Mouse (Mus musculus): ENCODE results near the gene Slc35f6. TPM values are rescaled to one million over a fixed set of nuclear protein-coding genes. Genes with fewer than 3 reads are reported as not detected.

The Slc35f6 gene
- polyA plus RNA-seq, 1 experiment from 2014 or later, result 28.0 TPM

DNA sequence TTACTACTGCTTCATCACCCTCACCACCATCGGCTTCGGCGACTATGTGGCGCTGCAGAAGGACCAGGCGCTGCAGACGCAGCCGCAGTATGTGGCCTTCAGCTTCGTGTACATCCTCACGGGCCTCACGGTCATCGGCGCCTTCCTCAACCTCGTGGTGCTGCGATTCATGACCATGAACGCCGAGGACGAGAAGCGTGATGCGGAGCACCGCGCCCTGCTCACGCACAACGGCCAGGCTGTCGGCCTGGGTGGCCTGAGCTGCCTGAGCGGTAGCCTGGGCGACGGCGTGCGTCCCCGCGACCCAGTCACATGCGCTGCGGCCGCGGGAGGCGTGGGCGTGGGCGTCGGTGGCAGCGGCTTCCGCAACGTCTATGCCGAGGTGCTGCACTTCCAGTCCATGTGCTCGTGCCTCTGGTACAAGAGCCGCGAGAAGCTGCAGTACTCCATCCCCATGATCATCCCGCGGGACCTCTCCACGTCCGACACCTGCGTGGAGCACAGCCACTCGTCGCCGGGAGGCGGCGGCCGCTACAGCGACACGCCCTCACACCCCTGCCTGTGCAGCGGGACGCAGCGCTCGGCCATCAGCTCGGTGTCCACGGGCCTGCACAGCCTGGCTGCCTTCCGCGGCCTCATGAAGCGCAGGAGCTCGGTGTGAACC lies 25.4 kb upstream of the Slc35f6 start:
- Histone ChIP-seq H3K9ac (peak overlapping the region; percentile 64), H3K4me2 (peak overlapping the region; percentile 71), H3K27ac (replicated peaks) (no peak overlapping the region), H3K4me3 (peak overlapping the region; percentile 37), H3K4me1 (replicated peaks) (peaks cover 21% of the 10 kb centered on the region), H3K36me3 (no peaks in the 10 kb centered on the region), H3K27me3 (peaks cover 55% of the 10 kb centered on the region), H3K9me3 (no peaks in the 10 kb centered on the region)
- ATAC-seq (ENCODE audit: low read depth), result peak; percentile 29
- WGBS, result 1% methylated on average over 69 of the region's 69 CpGs

DNA sequence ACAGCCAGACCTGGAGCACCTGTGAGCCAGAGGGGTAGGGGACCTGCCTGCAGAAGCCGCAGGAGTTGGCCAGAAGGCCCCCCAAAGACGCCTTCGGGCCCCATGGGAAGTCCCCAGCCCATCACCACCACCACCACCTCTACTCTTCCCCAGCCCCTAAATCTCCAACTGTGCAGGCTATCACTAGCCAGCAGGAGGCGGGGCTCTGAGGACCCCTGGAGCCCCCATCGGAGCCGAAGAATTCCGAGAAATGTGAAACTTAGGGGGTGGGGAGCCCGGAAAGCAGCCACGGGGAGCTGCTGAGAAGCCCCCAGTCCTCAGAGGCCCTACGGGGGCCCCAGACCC lies 24.9 kb upstream of the Slc35f6 start:
- 4% methylated on average over 10 of the region's 10 CpGs for WGBS
- peak overlapping the region; percentile 71 for H3K4me2 ChIP-seq
- no peak; the same call in none of the 2 replicates for ATAC-seq (ENCODE audit: low read depth)
- peak overlapping the region; percentile 64 for H3K9ac ChIP-seq
- no peak overlapping the region for H3K27ac ChIP-seq (replicated peaks)
- H3K4me1 ChIP-seq (replicated peaks), result peaks cover 18% of the 10 kb centered on the region
- no peaks in the 10 kb centered on the region for H3K36me3 ChIP-seq
- peaks cover 54% of the 10 kb centered on the region for H3K27me3 ChIP-seq
- H3K4me3 ChIP-seq, result peak overlapping the region; percentile 37
- H3K9me3 ChIP-seq, result no peaks in the 10 kb centered on the region

DNA sequence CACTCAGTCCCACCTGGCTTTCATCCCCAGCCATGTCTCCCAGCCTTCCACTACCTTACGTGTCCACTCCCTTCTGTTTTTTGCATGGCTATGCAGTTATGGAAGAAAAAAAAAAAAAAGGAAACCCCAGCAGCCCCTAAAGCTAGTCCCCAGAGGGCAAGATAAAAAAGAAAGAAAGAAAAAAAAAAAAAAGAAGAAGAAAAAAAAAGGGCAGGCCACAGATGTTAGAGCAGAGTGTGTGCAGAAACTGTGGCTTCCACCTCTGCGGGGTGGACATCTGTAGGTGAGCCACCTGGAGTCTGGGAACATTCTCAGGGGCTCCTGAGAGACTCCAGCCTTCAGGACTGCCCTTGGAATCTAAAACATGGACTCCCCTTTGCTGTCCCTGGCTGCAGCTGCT lies 24.4 kb upstream of the Slc35f6 start:
- Histone ChIP-seq H3K27ac (replicated peaks) (no peak overlapping the region), H3K4me1 (replicated peaks) (peaks cover 15% of the 10 kb centered on the region), H3K9me3 (no peaks in the 10 kb centered on the region), H3K4me3 (no peak overlapping the region), H3K36me3 (no peaks in the 10 kb centered on the region), H3K4me2 (no peak overlapping the region), H3K27me3 (peaks cover 48% of the 10 kb centered on the region), H3K9ac (no peak overlapping the region)
- ATAC-seq (ENCODE audit: low read depth), result no peak
- WGBS, result 61% methylated on average over 2 of the region's 2 CpGs

DNA sequence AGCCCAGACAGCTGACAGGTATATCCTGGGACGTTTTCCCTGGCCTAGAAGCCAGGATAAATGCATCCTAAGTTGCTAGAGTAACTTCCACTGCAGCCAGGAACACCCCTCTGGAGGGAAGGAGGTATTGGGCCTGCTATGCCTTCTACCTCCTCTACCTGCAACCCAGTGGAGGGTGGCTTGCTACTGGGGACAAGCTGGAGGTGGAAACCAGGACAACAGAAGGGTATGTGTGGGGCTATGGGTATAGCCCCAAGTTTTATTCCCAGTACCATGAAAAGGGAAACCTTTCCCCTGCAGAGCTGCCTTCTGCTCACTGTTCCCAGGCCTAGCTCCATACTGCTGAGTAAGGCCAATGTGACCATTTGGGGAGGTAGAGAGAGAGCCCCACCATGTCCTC lies 23.4 kb upstream of the Slc35f6 start:
- H3K9ac ChIP-seq, result no peak overlapping the region
- no peak overlapping the region for H3K4me3 ChIP-seq
- peaks cover 45% of the 10 kb centered on the region for H3K27me3 ChIP-seq
- no peaks in the 10 kb centered on the region for H3K9me3 ChIP-seq
- WGBS, result 33% methylated on average over 1 of the region's 1 CpGs
- H3K4me1 ChIP-seq (replicated peaks), result peaks cover 15% of the 10 kb centered on the region
- H3K27ac ChIP-seq (replicated peaks), result no peak overlapping the region
- H3K36me3 ChIP-seq, result no peaks in the 10 kb centered on the region
- H3K4me2 ChIP-seq, result no peak overlapping the region
- no peak for ATAC-seq (ENCODE audit: low read depth)

DNA sequence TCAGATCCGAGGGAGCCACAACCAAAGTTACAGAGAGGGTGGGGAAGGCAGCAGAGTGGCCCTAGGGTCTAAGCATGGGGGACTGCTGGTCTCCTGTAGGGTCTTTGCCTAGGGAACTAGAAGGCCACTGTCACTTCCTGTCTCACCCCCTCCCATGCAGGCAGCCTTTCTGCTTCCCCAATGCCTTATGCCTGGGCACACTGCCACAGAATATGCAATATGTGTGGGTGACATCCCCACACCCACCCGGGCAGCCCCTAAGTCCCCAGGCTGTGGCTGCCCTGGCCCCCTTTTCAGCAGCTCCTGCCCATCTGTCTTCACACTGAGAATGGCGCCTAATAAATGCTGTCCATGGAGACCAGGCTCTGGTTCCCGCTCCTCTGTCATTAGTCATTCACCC lies 22.8 kb upstream of the Slc35f6 start:
- 39% methylated on average over 4 of the region's 4 CpGs for WGBS
- ATAC-seq (ENCODE audit: low read depth), result no peak
- Histone ChIP-seq H3K9ac (no peak overlapping the region), H3K4me2 (no peak overlapping the region), H3K27me3 (peaks cover 45% of the 10 kb centered on the region), H3K36me3 (no peaks in the 10 kb centered on the region), H3K4me3 (no peak overlapping the region), H3K27ac (replicated peaks) (no peak overlapping the region), H3K9me3 (no peaks in the 10 kb centered on the region), H3K4me1 (replicated peaks) (peaks cover 15% of the 10 kb centered on the region)

DNA sequence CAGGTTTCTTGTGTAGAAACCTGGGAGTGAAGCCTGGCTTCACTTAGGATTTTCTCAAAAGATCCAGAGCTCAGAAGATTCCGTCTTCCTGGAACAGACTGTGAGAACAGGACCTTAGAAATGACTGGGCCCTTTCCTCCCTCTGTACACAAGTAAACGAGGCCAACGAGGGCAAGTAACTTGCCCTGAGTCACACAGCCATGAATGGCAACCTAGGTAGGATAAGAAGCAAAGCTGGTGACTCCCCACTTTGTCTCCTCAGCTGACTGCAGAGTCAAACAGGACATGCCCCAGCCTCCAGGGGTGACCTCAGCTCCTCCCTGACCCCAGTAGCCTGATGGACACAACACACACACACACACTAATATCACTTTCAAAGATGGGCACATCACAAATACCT lies 22.4 kb upstream of the Slc35f6 start:
- Histone ChIP-seq H3K9ac (no peak overlapping the region), H3K4me3 (no peak overlapping the region), H3K9me3 (no peaks in the 10 kb centered on the region), H3K4me2 (no peak overlapping the region), H3K36me3 (no peaks in the 10 kb centered on the region), H3K27me3 (peaks cover 44% of the 10 kb centered on the region), H3K27ac (replicated peaks) (no peak overlapping the region), H3K4me1 (replicated peaks) (peaks cover 15% of the 10 kb centered on the region)
- 82% methylated on average over 3 of the region's 3 CpGs for WGBS
- no peak for ATAC-seq (ENCODE audit: low read depth)

DNA sequence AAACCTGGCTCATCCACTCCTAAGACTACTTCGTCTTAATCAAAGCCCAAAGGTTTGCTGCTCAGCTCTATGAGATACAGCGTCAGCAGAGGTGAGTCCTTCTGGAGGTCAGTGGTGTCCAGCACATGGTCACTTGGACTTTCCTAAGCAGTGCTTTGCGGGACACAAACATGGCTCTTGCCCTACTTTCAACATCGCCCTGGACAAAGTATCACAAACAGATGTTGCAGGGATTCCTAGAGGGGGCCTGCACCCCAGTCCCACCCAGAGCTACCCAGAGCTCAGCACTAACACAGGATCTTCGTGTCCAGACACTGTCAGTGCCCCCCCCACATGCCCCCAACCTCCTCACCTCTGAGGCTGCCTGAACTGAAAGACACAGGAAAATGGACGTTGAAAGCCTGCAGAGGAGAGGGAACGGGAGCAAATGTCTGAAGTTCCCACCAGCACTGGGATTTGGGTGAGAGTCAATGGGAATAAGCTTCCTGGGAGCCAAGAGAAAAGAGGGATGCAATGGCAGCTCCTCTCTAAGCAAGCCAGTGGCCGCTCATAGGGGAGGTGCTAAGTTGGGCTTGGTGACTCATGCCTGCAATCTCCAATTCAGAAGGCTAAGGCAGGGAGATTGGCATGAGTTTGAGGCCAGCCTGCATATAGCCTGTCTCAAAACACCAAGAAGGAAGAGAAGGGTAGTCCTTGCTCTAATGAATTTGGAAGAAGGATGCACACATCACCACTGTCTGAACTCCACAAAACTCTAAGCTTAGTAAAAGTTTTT lies 21.2 kb upstream of the Slc35f6 start:
- Histone ChIP-seq H3K4me1 (replicated peaks) (peaks cover 15% of the 10 kb centered on the region), H3K27ac (replicated peaks) (no peak overlapping the region), H3K4me2 (no peak overlapping the region), H3K27me3 (peaks cover 33% of the 10 kb centered on the region), H3K9me3 (no peaks in the 10 kb centered on the region), H3K4me3 (no peak overlapping the region), H3K36me3 (no peaks in the 10 kb centered on the region), H3K9ac (no peak overlapping the region)
- 82% methylated on average over 8 of the region's 8 CpGs for WGBS
- ATAC-seq (ENCODE audit: low read depth), result no peak

DNA sequence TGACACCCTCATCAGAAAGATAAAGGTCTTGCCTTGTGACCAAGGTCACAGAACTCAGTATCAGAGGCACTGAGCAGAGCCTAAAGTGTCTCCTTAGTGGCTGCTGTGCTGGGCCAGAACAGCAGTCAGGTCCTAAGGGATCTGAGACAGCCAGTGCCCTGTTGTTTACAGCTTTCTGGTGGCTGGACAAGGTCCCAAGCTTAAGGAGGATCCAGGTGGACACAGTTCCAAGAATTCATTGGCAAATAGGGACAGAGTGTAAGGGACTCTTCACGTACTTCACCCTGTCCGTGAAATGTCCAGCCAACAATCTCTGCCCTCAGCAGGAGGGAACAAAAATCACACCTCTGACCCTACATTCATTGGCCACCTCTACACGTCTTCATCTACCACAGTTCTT lies 19.2 kb upstream of the Slc35f6 start:
- no peak for ATAC-seq (ENCODE audit: low read depth)
- 78% methylated on average over 3 of the region's 3 CpGs for WGBS
- no peak overlapping the region for H3K4me2 ChIP-seq
- H3K27ac ChIP-seq (replicated peaks), result no peak overlapping the region
- H3K36me3 ChIP-seq, result no peaks in the 10 kb centered on the region
- H3K4me1 ChIP-seq (replicated peaks), result no peaks in the 10 kb centered on the region
- peaks cover 13% of the 10 kb centered on the region; the same call in 1 of the 2 replicates for H3K27me3 ChIP-seq
- no peak overlapping the region for H3K4me3 ChIP-seq
- no peaks in the 10 kb centered on the region for H3K9me3 ChIP-seq
- H3K9ac ChIP-seq, result no peak overlapping the region

DNA sequence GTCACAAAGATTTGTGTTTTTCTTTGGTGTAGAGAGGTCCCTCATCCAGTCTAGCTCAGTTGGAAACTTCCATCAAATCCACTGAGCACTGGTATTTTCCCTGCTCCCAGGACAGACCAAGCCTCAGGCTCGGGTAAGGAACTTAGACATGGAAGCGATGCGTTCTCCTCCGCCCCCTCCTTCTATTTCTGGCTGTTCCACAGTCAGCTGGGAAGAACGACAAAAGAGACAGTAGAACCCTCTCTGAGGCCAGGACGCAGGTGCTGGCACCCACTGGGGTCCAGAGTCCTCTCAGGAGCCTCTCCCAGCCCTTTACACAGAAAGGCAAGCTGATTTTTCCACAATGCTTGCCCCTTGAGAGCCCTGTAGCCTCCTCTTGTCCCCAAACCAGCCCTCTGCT lies 17.3 kb upstream of the Slc35f6 start:
- no peaks in the 10 kb centered on the region for H3K9me3 ChIP-seq
- no peak overlapping the region for H3K4me3 ChIP-seq
- no peak for ATAC-seq (ENCODE audit: low read depth)
- no peak overlapping the region for H3K27ac ChIP-seq (replicated peaks)
- no peaks in the 10 kb centered on the region for H3K27me3 ChIP-seq
- no peak overlapping the region for H3K9ac ChIP-seq
- 79% methylated on average over 6 of the region's 6 CpGs for WGBS
- no peak overlapping the region for H3K4me2 ChIP-seq
- H3K4me1 ChIP-seq (replicated peaks), result no peaks in the 10 kb centered on the region
- H3K36me3 ChIP-seq, result no peaks in the 10 kb centered on the region

DNA sequence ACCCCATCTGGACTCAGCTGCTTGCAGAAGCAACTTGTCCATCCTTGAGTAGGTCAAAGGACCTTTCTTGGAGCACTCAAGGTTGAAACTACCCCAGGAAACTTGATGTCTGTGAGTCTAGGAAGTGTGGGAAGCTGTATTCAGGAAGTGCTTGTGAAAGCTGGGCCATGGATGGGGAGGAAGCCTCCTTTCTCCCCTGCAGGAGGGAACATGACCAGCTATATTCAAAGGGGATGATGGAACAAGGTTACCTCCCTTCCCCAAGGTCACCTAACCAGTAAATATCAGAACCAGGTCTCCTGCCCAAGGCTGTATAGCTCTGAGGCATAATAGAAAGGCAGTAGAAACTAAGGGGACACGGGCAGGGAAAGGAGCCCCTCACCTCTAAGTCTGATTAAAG lies 15.6 kb upstream of the Slc35f6 start:
- H3K9me3 ChIP-seq, result no peaks in the 10 kb centered on the region
- H3K27ac ChIP-seq (replicated peaks), result no peak overlapping the region
- H3K4me3 ChIP-seq, result no peak overlapping the region
- H3K27me3 ChIP-seq, result no peaks in the 10 kb centered on the region
- H3K4me1 ChIP-seq (replicated peaks), result no peaks in the 10 kb centered on the region
- no peak for ATAC-seq (ENCODE audit: low read depth)
- no peaks in the 10 kb centered on the region for H3K36me3 ChIP-seq
- H3K4me2 ChIP-seq, result no peak overlapping the region
- H3K9ac ChIP-seq, result no peak overlapping the region
- WGBS, result 81% methylated on average over 1 of the region's 1 CpGs

DNA sequence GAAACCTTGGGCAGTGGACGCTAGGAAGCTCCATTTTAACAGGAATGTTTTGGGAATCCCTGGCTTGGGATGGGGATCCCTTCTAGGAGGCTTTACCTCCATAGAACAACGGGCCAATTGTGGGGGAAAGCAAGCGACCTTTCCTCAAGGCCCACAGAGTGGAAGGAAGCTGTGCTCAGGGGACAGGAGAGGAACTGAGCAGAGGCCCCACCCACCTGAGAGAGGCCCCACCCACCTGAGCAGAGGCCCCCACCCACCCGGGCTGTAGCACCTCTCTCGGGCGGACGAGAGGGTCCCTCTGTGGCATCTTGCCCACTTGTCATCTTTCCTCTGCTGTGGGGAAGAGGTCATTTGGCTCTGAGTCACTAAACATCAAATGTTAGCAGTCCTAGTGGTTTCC lies 10.7 kb upstream of the Slc35f6 start:
- no peak for ATAC-seq (ENCODE audit: low read depth)
- 55% methylated on average over 7 of the region's 7 CpGs for WGBS
- H3K9me3 ChIP-seq, result no peaks in the 10 kb centered on the region
- no peak overlapping the region for H3K4me2 ChIP-seq
- no peaks in the 10 kb centered on the region for H3K4me1 ChIP-seq (replicated peaks)
- 0 out of 2 replicates have a peak, but pooled peaks cover 3% of the 10 kb centered on the region for H3K27me3 ChIP-seq
- H3K9ac ChIP-seq, result no peak overlapping the region
- H3K4me3 ChIP-seq, result no peak overlapping the region
- no peak overlapping the region for H3K27ac ChIP-seq (replicated peaks)
- no peaks in the 10 kb centered on the region for H3K36me3 ChIP-seq

DNA sequence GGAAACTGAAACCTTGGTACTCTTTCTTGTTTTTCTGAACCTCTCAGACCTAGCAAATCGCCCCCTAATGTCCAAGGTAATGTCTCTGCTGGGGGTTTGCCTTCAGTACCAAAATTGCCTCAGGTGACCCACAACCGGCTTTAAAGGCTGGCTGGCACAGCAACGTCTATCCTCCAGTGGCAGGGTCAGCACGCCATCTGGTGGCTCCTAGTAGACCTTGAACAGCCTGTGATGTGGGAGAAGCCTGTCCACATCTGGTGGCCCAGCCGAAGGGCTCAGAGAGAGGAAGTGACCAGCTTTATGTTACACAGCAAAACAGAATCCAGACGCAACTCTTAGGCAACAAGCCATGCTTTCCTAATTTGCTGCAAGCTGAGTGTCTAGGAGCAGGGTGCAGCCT lies 9.7 kb upstream of the Slc35f6 start:
- 4% methylated on average over 6 of the region's 6 CpGs for WGBS
- ATAC-seq (ENCODE audit: low read depth), result 0 out of 2 replicates have a peak, but pooled peaks have one; percentile 67

More for the DNA sequence above, 9.7 kb upstream of the Slc35f6 start:
- no peak overlapping the region for H3K4me2 ChIP-seq
- no peak overlapping the region for H3K27ac ChIP-seq (replicated peaks)
- no peaks in the 10 kb centered on the region for H3K4me1 ChIP-seq (replicated peaks)
- no peaks in the 10 kb centered on the region for H3K9me3 ChIP-seq
- no peak overlapping the region for H3K4me3 ChIP-seq
- 0 out of 2 replicates have a peak, but pooled peaks cover 3% of the 10 kb centered on the region for H3K27me3 ChIP-seq
- H3K36me3 ChIP-seq, result no peaks in the 10 kb centered on the region
- no peak overlapping the region for H3K9ac ChIP-seq
